Mouse (Mus musculus) embryonic fibroblast, embryonic 13.5 days (primary cell): ENCODE results near the gene Nudt22. TPM values are rescaled to one million over a fixed set of nuclear protein-coding genes. Genes with fewer than 3 reads are reported as not detected.

Experiments
- H3K27ac ChIP-seq: 2 replicates; pipeline ENCODE4 v1.5.1; 2012; ENCODE audit warnings: low read length, control low read depth, inconsistent platforms; ENCODE audit not compliant: insufficient read depth
- H3K4me1 ChIP-seq: 2 replicates; pipeline ENCODE4 v1.6.1; 2011; ENCODE audit warnings: low read length; ENCODE audit not compliant: control insufficient read depth, insufficient read depth
- H3K4me3 ChIP-seq: 2 replicates; pipeline ENCODE4 v1.5.1; 2011; ENCODE audit warnings: mild to moderate bottlenecking, control low read depth, low read length; ENCODE audit not compliant: insufficient read depth
- CTCF ChIP-seq: IDR thresholded peaks from 2 replicates; pipeline ENCODE4 v1.5.1; 2011; ENCODE audit warnings: mild to moderate bottlenecking, control low read depth, low read length, moderate library complexity, borderline replicate concordance; ENCODE audit not compliant: insufficient read depth
- POLR2A ChIP-seq: IDR thresholded peaks from 2 replicates; pipeline ENCODE4 v1.6.1; 2011; ENCODE audit warnings: low read depth, mild to moderate bottlenecking, control low read depth, low read length, moderate library complexity
- polyA plus RNA-seq: library from polyadenylated mRNA; stranded (reverse); fragments of >200 nt; gene quantifications from 2 replicates; pipeline ENCODE4 v1.2.4, GENCODE M21; 2011; ENCODE audit warnings: low read depth; ENCODE audit not compliant: missing spikeins, insufficient read length

Nudt22 gene
- polyA plus RNA-seq, 1 experiment = 11.4 TPM

DNA sequence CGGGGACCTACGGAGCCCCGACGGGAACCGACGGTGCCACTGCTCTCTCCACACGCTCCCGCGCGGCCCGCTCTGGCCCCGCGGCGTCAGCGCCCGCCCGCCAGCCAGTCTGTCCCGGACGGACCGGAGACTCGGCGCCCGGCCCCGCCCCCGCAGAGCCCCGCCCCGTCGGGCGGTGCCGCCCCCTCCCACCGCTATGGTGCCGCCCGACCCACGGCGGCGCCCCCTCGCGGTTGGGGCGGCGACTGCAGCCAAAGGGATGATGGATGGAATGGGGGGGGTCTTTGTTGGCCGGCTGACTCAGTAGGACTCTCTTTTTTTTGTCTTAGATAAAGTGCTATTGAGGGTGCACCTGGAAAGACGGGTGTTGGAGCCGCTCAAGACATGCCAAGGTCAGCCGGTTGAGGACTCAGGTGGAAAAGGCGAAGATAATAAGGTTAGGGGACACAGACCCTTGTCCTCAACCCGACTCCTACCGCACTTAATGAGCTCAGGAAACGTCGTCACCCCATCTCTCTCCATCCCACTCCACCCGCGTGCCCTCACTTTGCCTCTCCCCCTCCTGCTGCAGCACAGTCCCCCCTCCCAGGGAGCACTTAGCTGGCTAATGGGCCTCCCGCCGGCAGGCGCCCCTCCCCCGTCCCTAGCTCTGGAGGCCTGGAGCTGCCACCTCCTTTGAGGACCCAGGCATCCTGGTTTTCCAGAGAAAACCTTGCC, 26.1 kb downstream of the Nudt22 start:
- Histone ChIP-seq H3K4me1 (peaks cover 11% of the 10 kb centered on the region; the same call in 1 of the 2 replicates), H3K27ac (no peak overlapping the region), H3K4me3 (peak overlapping the region; percentile 76)
- TF ChIP-seq POLR2A (peak; percentile 81), CTCF (peak; percentile 35; the same call in 1 of the 2 replicates)

DNA sequence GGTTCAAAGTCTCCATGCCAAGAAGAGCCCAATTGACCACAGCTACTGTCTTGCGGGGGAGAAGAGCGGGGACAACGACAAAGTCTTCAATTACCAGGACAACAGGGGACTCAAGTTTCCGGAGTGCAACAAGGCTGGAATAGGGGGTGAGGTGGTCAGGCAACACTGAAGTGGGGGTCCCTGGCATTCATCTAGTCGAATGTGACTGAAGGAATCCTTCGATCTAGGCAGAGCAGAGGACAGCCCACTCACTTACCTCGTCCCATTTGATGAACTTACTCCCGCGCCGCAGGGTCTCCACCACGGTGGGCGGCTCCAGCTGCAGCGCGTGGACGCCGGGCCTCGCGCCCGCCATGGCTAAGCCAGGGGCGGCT, 26.6 kb downstream of the Nudt22 start:
- no peak for TF ChIP-seq CTCF
- no peak for TF ChIP-seq POLR2A
- H3K4me1 ChIP-seq = peaks cover 11% of the 10 kb centered on the region; the same call in 1 of the 2 replicates
- H3K4me3 ChIP-seq = peak overlapping the region; percentile 76
- no peak overlapping the region for H3K27ac ChIP-seq

- H3K4me3 ChIP-seq = peak overlapping the region; percentile 76
- 0 out of 2 replicates have a peak overlapping the region, but pooled peaks have one; percentile 6 for H3K27ac ChIP-seq
- TF ChIP-seq POLR2A = peak; percentile 62; the same call in 1 of the 2 replicates
- no peak for TF ChIP-seq CTCF
- peaks cover 11% of the 10 kb centered on the region; the same call in 1 of the 2 replicates for H3K4me1 ChIP-seq
Measured at GRCm38 (mm10) chr19:6968491-6969271, 27.2 kb downstream of the Nudt22 start.

- Histone ChIP-seq H3K4me1 (peaks cover 7% of the 10 kb centered on the region), H3K27ac (no peak overlapping the region), H3K4me3 (no peak overlapping the region)
- no peak for TF ChIP-seq POLR2A
- TF ChIP-seq CTCF = no peak
Measured at GRCm38 (mm10) chr19:6956461-6956860, 39.5 kb downstream of the Nudt22 start.

GRCm38 (mm10) chr19:6955424-6955823, 40.5 kb downstream of the Nudt22 start:
- peaks cover 7% of the 10 kb centered on the region for H3K4me1 ChIP-seq
- H3K27ac ChIP-seq = no peak overlapping the region
- no peak overlapping the region for H3K4me3 ChIP-seq
- TF ChIP-seq CTCF = no peak
- no peak for TF ChIP-seq POLR2A

DNA sequence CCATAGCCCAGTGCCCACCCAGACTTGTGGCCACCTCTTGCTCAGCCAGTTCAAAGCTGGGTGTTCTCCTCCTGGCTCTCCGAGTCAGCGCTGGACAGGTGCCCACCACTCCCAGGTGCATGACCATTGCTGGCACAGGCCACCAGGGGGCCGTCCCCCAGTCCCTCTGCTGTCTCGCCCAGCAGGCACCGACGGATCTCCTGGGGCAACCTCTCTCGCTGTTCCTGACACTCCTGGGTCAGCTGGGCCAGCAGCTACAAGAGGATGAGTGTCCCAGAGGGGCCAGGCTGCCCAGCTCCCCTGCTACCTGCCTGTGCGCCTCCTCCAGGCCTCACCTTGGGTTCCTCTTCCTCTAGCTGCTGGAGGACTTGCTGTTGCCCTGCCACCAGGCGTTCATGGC, 41.9 kb downstream of the Nudt22 start:
- Histone ChIP-seq H3K4me3 (no peak overlapping the region), H3K27ac (no peak overlapping the region), H3K4me1 (peaks cover 7% of the 10 kb centered on the region)
- TF ChIP-seq POLR2A = no peak
- peak; percentile 33; the same call in 1 of the 2 replicates for TF ChIP-seq CTCF

- peak overlapping the region; percentile 94 for H3K27ac ChIP-seq
- TF ChIP-seq POLR2A = no peak
- TF ChIP-seq CTCF = no peak
- H3K4me3 ChIP-seq = no peak overlapping the region
- H3K4me1 ChIP-seq = peaks cover 7% of the 10 kb centered on the region
Measured at GRCm38 (mm10) chr19:6952712-6953037, 43.2 kb downstream of the Nudt22 start.

GRCm38 (mm10) chr19:6951994-6952711, 43.8 kb downstream of the Nudt22 start:
- H3K4me1 ChIP-seq = peaks cover 7% of the 10 kb centered on the region
- TF ChIP-seq CTCF = no peak
- TF ChIP-seq POLR2A = peak; percentile 10; the same call in 1 of the 2 replicates
- peak overlapping the region; percentile 94 for H3K27ac ChIP-seq
- peak overlapping the region; percentile 45 for H3K4me3 ChIP-seq

DNA sequence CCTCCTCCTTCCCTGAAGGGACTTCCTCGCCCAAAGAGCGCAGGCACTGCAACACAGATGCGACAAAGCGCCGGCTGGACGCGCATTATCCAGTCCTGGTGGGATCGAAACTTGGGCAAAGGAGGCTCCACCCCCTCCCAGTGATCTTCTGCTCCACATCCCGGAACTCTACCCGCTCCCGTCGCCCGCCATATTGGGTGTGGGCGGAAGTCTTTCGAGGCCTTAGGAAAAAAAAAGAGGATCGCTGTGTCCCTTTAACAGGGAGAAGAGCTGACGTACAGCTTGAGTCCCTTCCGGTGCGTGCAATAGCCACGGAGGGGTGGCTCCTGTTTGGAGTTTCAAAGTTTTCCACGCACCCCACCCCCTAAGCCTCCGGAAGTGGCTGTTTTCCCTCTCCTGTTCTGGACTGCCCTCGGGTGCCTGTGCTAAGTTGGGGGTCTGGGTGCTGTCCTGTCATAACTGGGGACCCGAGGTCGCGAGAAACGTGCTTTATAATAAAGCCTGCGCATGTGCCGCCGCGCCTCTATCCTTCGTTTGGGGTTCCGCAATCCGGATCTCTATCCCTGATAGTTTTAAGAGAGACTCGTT, 44.4 kb downstream of the Nudt22 start:
- Histone ChIP-seq H3K4me1 (peaks cover 7% of the 10 kb centered on the region), H3K27ac (peak overlapping the region; percentile 94), H3K4me3 (peak overlapping the region; percentile 71)
- TF ChIP-seq POLR2A = peak; percentile 96
- no peak for TF ChIP-seq CTCF
